In the genomic region with DNA sequence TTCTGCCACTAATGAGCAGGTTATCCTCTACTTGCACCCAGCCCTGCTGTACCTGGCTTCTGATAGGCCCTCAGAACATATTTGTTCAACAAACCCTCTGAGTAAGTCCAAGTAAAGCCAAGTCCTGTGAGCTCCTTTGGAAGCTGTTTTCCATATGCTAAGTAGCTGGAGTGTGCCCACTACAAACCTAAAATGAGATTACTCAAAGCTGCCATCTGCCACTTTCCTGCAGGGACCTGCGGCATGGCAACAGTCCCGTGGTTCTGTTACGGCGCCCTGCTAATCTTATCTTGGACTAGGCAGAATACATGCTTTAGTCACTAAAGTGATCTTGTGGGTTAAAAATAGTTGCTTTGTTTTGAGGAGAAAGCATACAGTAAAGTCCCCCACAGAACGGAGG, we compare ENCODE assay signal across 8 mouse cellular contexts. TPM values are rescaled to one million over a fixed set of nuclear protein-coding genes. Genes with fewer than 3 reads are reported as not detected.
A peak's percentile ranks its signal among the peaks of the same experiment; 100 is the strongest.
DNase-seq lines count a peak whose midpoint lies in the region; ATAC-seq lines count a peak whose summit lies in the region.

No protein-coding gene starts in this region.

- H3K9ac ChIP-seq in embryonic facial prominence, embryonic 15.5 days, result no peak overlapping the region
- H3K9ac ChIP-seq in stomach, embryonic 15.5 days, result no peak overlapping the region
- no peak overlapping the region for H3K9ac ChIP-seq in kidney, embryonic 15.5 days

- no peak overlapping the region for H3K4me3 ChIP-seq in embryonic facial prominence, embryonic 15.5 days (replicated peaks)
- no peak overlapping the region for H3K4me3 ChIP-seq in stomach, embryonic 15.5 days (replicated peaks)
- H3K4me3 ChIP-seq in kidney, embryonic 15.5 days (replicated peaks), result no peak overlapping the region

- H3K4me2 ChIP-seq in embryonic facial prominence, embryonic 15.5 days (replicated peaks), result no peak overlapping the region
- H3K4me2 ChIP-seq in stomach, embryonic 15.5 days, result no peak overlapping the region
- H3K4me2 ChIP-seq in kidney, embryonic 15.5 days, result no peak overlapping the region

- WGBS in embryonic facial prominence, embryonic 15.5 days, result 55% methylated on average over 5 of the region's 5 CpGs
- WGBS in stomach, embryonic 15.5 days, result 45% methylated on average over 5 of the region's 5 CpGs
- 90% methylated on average over 5 of the region's 5 CpGs for WGBS in kidney, embryonic 15.5 days

- peaks cover 51% of the 10 kb centered on the region for H3K4me1 ChIP-seq in embryonic facial prominence, embryonic 15.5 days
- peaks cover 24% of the 10 kb centered on the region for H3K4me1 ChIP-seq in stomach, embryonic 15.5 days
- peaks cover 27% of the 10 kb centered on the region for H3K4me1 ChIP-seq in kidney, embryonic 15.5 days

- H3K27me3 ChIP-seq in embryonic facial prominence, embryonic 15.5 days, result no peaks in the 10 kb centered on the region
- no peaks in the 10 kb centered on the region for H3K27me3 ChIP-seq in stomach, embryonic 15.5 days (replicated peaks)
- no peaks in the 10 kb centered on the region for H3K27me3 ChIP-seq in kidney, embryonic 15.5 days

- no peaks in the 10 kb centered on the region for H3K9me3 ChIP-seq in embryonic facial prominence, embryonic 15.5 days (replicated peaks)
- no peaks in the 10 kb centered on the region for H3K9me3 ChIP-seq in stomach, embryonic 15.5 days
- H3K9me3 ChIP-seq in kidney, embryonic 15.5 days (replicated peaks), result no peaks in the 10 kb centered on the region

- intact Hi-C loops in left cerebral cortex, postnatal 36 days (cut with DNase I), result no loop called here

- H3K27ac ChIP-seq in embryonic facial prominence, embryonic 15.5 days (replicated peaks), result peak overlapping the region; percentile 68
- H3K27ac ChIP-seq in stomach, embryonic 15.5 days, result peak overlapping the region; percentile 86; the same call in 1 of the 2 replicates
- H3K27ac ChIP-seq in kidney, embryonic 15.5 days, result no peak overlapping the region

- no peaks in the 10 kb centered on the region for H3K36me3 ChIP-seq in embryonic facial prominence, embryonic 15.5 days
- H3K36me3 ChIP-seq in stomach, embryonic 15.5 days, result no peaks in the 10 kb centered on the region
- no peaks in the 10 kb centered on the region for H3K36me3 ChIP-seq in kidney, embryonic 15.5 days

- peak; percentile 64 for DNase-seq in layer of hippocampus, adult 11-12 months (ENCODE audit: low spot score)
- DNase-seq in layer of hippocampus, postnatal 10 days (ENCODE audit: low spot score in 2 of 2), result no peak
- DNase-seq in left cerebral cortex, postnatal 36 days (ENCODE audit: low spot score in 2 of 2), result peak; percentile 79 to 84
- no peak for DNase-seq in kidney, postnatal 10 days
- no peak for DNase-seq in thymus, postnatal 0 days (ENCODE audit: low spot score)

- ATAC-seq in embryonic facial prominence, embryonic 15.5 days (ENCODE audit: insufficient number of reproducible peaks, low FRiP score, low TSS enrichment, low read depth), result no peak
- ATAC-seq in stomach, embryonic 15.5 days (ENCODE audit: insufficient read depth, low FRiP score, low read depth), result no peak
- no peak for ATAC-seq in kidney, embryonic 15.5 days (replicated peaks; ENCODE audit: low FRiP score)

RNA-seq across cellular contexts. Expression of gene Tbc1d8, which starts 32.4 kb away (rescaled TPM):
- 10 to 100 TPM; 14.9 to 15.0 TPM for total RNA-seq in layer of hippocampus, postnatal 10 days (2021)
- polyA plus RNA-seq in embryonic facial prominence, embryonic 15.5 days (2015; fragmentation: Nextera tagmentation; extraction: Ambion mirVana), result 12.7 and 14.1 TPM in 2 replicates
- total RNA-seq in left cerebral cortex, postnatal 36 days (2021), result 10 to 100 TPM; 16.9 to 19.3 TPM
- polyA plus RNA-seq in stomach, embryonic 15.5 days (2015; fragmentation: Nextera tagmentation; extraction: Ambion mirVana), result 11.7 and 12.5 TPM in 2 replicates
- 9.9 and 10.4 TPM in 2 replicates for polyA plus RNA-seq in kidney, embryonic 15.5 days (2015; fragmentation: Nextera tagmentation; extraction: Ambion mirVana)
- polyA plus RNA-seq in thymus, postnatal 0 days (2015; fragmentation: Nextera tagmentation; extraction: Ambion mirVana), result 5.9 and 7.4 TPM in 2 replicates

Comparison
In these comparisons a context has a peak if more than half of its experiments do, and no peak if none do; other contexts are left out.
1. DNase-seq: peak in layer of hippocampus, adult 11-12 months (single experiment) and left cerebral cortex, postnatal 36 days (2 of 2); none in layer of hippocampus, postnatal 10 days (0 of 2), kidney, postnatal 10 days (single experiment) and thymus, postnatal 0 days (single experiment).